Mouse (Mus musculus) spleen, postnatal 14 days (tissue): Measurements from ENCODE around the gene Sept8.

Experiments
- DNase-seq, 2 experiments: peaks; one replicate each; pipeline ENCODE4 v3.0.0; 2021 to 2022; ENCODE audit warnings: low spot score in 2 of 2

Sept8 gene

GRCm38 (mm10) chr11:53495417-53495816 is 23.6 kb upstream of the Sept8 start:
- DNase-seq, result no peak

GRCm38 (mm10) chr11:53496946-53497345 is 22.1 kb upstream of the Sept8 start:
- DNase-seq, result no peak

GRCm38 (mm10) chr11:53500569-53500968 is 18.5 kb upstream of the Sept8 start:
- DNase-seq, result no peak

GRCm38 (mm10) chr11:53502039-53502765 is 16.9 kb upstream of the Sept8 start:
- no peak for DNase-seq

- no peak for DNase-seq
Observed at GRCm38 (mm10) chr11:53503738-53504137, 15.3 kb upstream of the Sept8 start.

GRCm38 (mm10) chr11:53504376-53504775 is 14.7 kb upstream of the Sept8 start:
- no peak for DNase-seq

- DNase-seq, result no peak
Observed at GRCm38 (mm10) chr11:53505026-53505663, 13.9 kb upstream of the Sept8 start.

- no peak for DNase-seq
Observed at GRCm38 (mm10) chr11:53507098-53507805, 11.8 kb upstream of the Sept8 start.

GRCm38 (mm10) chr11:53508152-53508551 is 10.9 kb upstream of the Sept8 start:
- no peak for DNase-seq

- no peak for DNase-seq
Observed at GRCm38 (mm10) chr11:53508591-53508990, 10.5 kb upstream of the Sept8 start.

GRCm38 (mm10) chr11:53510351-53510750 is 8.7 kb upstream of the Sept8 start:
- DNase-seq, result no peak

- DNase-seq, result no peak
Observed at GRCm38 (mm10) chr11:53516775-53517627, 2.1 kb upstream of the Sept8 start.

- peak in 1 of 2 experiments; percentile 26 for DNase-seq
Observed at GRCm38 (mm10) chr11:53518759-53519158, 298 bp upstream of the Sept8 start.

GRCm38 (mm10) chr11:53520122-53520978 is 1.3 kb downstream of the Sept8 start:
- peak; percentile 34 to 38 for DNase-seq

- no peak for DNase-seq
Observed at GRCm38 (mm10) chr11:53521120-53521820, 2.2 kb downstream of the Sept8 start.

- no peak for DNase-seq
Observed at GRCm38 (mm10) chr11:53521821-53522131, 2.7 kb downstream of the Sept8 start.

GRCm38 (mm10) chr11:53522362-53522761 is 3.3 kb downstream of the Sept8 start:
- no peak for DNase-seq

GRCm38 (mm10) chr11:53522930-53523329 is 3.9 kb downstream of the Sept8 start:
- no peak for DNase-seq

GRCm38 (mm10) chr11:53523545-53524405 is 4.7 kb downstream of the Sept8 start:
- no peak for DNase-seq
